Mouse (Mus musculus) kidney, adult 11 months (tissue): ENCODE measurements around the gene Kcne1.

Source experiments
- DNase-seq: peaks from one replicate; pipeline ENCODE4 v3.0.0; 2022

Kcne1 gene

DNA sequence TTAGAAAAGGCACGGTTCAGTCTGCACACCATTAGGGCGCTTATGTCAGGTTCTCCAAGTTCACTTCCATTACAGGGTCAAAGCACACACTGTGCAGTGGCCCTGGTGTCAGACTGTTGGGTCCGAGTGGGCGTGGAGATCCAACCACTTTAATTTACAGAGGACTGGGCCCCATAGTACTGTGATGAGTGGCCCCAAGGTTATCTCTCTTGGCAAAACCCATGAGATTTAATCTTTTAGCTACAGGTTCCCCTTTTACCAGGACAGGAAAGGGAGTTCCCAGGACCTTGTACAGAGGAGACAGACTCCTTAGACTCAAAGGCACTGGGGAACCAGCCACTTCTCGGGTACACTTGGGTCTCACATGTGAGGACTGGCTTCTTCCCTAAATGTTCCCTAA lies 3.9 kb downstream of the Kcne1 start:
- DNase-seq: no peak

- no peak for DNase-seq
Observed at GRCm38 (mm10) chr16:92353897-92354296, 5.4 kb downstream of the Kcne1 start.

GRCm38 (mm10) chr16:92353295-92353694 lies 6.0 kb downstream of the Kcne1 start:
- no peak for DNase-seq

DNA sequence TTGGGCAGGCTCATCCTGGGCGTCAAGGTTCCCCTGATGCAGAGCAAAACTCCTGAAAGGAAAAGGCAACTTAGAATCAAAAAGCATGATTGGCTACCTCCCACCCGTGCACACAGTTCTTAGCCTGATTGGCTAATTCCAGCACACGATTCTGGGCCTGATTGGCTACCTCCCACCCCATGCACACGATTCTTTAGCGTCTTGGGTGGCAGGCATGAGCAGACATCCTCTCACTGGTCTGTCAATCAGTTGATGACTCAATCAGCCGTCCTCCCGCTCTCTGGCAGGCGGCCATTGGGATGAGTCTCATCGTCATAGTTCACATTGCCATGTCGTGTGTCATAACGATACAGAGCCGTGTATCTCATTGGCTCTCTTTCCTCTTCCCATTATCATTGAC lies 10.3 kb downstream of the Kcne1 start:
- DNase-seq: no peak

DNA sequence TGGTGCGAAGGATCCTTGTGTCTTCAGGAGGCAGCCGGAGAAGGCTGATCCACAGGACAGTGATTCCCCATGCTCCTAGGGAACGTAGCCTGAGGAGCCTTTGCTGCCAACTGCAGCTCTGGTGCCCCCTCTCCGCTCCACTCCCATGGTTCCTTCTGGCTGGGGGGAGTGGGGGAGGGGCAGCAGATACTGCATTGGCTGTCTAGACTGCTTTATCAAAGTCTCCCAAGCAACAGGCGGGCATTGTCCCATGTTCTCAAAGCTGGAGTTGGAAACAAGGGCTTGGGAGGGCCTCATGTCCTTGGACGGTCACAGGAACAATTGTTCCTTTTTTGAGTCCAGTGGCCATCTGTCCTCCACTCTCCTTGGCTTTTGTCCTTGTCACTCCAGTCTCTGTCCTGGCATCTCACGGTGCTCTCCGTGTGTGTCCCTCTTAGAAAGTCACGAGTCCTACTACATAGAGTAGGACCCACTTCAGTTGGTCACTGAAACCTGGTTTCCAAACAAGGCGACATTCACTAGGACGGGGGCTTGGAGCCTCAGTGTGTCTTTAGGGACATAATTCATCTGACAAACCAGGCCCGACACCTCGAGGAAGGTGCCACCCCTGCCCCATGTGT lies 12.9 kb downstream of the Kcne1 start:
- DNase-seq: no peak

- DNase-seq: no peak
Observed at GRCm38 (mm10) chr16:92345177-92345576, 14.1 kb downstream of the Kcne1 start.

DNA sequence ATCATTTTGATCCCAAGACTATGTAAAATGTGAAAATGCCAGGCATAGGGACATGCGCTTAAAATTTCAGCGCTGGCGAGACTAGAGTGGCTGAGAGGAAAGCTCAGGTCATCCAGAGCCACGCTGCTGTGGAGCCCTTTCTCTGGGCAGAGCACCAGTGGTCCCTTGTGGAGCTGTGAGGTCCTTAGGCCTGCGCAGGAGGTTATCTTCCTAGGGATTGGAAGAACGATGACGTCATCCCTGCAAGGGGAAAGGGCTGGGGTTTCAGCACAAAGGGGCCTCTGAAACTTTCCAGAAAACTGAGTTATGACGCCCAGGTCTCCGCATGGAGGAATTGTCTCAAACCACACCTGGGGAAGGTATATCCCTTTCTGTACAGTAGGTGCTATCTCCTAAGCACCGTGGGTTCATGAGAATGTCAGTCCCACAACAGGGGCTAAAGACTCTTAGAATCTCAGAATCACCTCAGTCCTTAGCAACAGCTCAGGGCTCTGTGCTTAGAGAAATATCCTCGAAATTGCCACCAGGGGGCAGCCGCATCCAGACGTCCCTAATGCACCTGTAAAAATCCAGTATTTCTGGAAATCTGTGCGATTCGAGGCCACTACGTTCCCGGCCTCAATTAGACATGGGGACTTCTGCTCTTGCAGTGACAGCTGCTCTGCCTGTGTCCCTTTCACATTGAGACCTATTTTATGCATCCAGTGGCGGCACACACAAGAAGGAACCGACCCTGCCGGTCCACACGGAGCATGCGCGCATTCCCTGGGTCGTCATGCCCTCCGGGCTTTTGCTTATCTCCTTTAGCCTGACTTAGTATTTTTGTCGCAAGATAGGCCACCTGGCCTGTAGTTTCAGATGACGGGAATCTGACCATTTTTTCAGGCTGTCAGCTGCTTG lies 18.4 kb downstream of the Kcne1 start:
- DNase-seq: peak; percentile 43

DNA sequence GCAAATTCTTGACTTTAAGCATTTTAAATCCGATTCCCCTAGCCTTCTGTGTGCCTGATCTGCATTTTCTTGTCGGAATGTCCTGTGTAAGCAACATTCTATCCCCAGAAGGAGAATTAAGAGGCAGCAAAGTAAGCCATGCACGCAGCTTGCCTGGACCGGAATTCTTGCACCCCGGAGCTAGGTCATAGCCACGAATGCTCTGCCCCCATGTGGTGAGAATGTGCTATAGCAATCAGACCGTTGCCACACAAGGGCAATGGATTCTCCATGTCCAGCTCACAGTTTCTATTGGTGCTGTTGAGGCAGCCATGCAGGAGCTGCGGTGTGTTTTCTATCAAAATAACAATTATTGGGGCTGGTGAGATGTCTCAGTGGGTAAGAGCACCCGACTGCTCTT lies 23.0 kb downstream of the Kcne1 start:
- DNase-seq: peak; percentile 75

DNA sequence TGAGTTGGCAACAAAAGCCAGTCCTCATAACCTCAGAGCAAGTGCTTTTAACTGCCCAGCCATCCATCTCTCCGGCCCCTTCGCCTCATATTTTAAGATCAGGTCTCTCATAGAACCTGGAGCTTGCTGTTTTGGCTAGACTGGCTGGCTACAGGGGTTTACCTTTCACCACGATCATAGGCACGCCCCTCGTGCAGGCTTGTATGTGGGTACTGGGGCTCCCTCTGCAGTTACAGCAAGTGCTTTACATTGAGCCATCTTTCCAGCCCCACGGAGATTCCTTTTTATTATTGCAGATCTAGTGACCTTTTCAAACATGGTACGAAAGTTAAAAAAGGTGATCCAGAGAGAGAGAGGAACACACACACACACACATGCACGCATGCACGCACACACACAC lies 24.7 kb downstream of the Kcne1 start:
- no peak for DNase-seq

DNA sequence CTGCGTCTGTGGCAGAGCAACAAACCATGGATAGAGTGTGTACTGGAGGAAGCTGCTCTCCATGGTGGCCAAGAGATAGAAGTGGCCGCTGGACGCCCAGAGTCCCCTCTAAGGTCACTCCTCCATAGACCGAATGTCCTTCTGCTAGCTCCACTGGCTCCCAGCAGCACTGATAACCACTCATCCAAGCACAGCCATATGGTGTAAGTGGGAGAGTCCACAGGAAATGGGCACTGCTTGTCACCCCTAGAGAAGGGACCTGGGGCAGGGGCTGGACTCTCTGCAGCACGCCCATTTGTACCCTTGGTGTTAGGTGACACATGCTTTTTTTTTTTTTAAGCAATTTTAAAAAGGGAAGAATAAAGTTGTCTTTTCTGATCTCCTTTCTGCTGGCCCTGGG lies 28.3 kb downstream of the Kcne1 start:
- DNase-seq: no peak

GRCm38 (mm10) chr16:92327911-92328310 lies 31.4 kb downstream of the Kcne1 start:
- no peak for DNase-seq

- no peak for DNase-seq
Observed at GRCm38 (mm10) chr16:92325062-92325406, 34.2 kb downstream of the Kcne1 start.

GRCm38 (mm10) chr16:92324309-92325061 lies 34.8 kb downstream of the Kcne1 start:
- no peak for DNase-seq

DNA sequence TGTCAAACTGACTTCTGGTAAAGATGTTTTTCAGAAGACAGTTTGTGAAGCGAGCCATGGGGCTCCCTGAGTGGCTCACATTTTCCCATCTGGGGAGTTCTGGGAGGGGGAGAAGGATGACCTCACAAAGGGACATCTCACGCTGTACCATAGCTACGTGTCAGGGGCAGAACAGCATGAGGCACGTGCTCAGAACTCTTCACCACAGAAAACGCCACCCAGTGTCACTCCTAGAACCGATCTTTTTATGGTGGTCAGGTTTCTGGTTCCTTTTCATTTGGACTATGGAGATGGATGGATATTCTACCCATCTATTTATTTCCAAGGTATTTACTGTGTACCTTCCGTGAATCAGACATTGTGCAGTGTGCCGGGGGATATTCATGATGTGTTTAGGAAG lies 37.9 kb downstream of the Kcne1 start, which contains the start of gene Fam243:
TSS of gene Fam243 (minus strand) at position 101 of the 400 bp plus-strand sequence.
- DNase-seq: no peak

GRCm38 (mm10) chr16:92320361-92320760 lies 38.9 kb downstream of the Kcne1 start:
- DNase-seq: no peak

- DNase-seq: no peak
Observed at GRCm38 (mm10) chr16:92319353-92320109, 39.7 kb downstream of the Kcne1 start.

GRCm38 (mm10) chr16:92316049-92316738 lies 43.1 kb downstream of the Kcne1 start:
- no peak for DNase-seq

DNA sequence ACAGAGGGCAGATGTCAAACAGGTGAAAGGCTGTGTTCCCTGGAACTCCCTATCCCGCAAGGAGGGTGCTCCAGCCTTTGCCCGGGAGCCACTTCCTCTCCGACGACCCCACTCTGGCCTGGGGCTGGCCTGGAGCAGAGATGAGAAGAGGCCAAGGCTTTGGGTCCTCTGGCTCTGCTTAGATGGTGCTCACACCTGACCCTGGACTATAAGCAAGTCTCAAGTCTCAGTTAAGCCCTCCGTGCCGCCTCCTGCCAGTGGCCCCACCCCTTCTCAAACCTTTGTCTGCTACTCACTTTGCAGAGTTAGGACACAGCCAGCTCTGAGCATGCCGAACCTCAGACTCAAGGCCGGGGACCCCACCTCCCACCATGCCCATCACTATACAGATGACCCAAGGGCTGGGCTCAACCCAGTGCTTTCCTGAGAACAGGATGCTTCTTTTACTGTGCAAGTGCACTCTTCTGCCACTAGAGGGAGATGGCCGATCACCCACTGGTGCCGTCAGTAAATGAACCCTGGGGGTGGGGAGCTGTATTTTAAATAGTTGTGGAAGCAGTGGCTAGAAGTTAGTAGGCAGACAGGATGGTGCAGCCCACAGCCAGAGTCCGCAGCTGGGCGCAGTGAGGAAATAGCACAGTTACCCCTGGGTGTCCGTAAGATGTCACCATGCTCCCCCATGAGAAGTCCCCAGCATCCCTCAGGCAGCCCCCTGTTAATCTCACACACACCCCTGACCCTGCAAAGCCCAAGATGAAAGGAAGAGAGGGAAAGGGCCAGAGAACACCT lies 45.1 kb downstream of the Kcne1 start:
- DNase-seq: no peak

DNA sequence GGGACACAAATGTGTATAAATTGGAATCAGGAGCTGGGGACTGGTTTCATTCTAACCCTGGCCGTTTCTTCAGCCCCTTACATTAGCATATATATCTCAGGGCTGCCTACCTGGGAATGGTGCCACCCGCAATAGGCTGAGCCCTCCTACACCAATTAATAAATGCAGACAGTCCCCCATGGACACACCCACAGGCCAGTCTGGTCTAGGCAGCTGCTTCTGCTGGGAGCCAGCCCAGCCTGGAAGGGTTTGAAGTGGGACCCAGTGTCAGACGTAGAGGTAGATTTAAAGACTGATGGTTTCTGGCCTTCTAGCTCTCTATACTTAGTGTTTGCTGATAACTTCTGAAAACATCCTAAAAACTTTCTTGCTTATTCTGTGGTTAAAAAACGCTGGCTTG lies 50.1 kb downstream of the Kcne1 start:
- DNase-seq: no peak

DNA sequence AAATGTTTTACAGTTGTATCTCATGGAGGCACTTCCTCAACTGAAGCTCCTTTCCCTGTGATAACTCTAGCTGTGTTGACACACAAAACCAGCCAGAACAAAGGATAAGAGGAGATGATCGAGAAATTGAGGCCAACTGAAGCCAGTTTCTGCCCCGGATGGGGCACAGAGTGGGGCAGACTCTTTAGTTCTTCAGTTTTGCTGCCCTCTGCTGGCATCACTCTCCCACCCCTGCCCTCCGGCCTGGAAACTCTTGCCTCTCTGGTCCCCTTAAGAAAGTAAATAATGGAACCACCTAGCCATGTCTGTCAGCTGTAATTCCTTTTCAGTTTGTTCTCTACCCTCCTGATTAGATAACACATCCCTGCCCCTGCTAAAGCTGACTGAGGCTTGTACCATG lies 51.3 kb downstream of the Kcne1 start:
- DNase-seq: no peak

DNA sequence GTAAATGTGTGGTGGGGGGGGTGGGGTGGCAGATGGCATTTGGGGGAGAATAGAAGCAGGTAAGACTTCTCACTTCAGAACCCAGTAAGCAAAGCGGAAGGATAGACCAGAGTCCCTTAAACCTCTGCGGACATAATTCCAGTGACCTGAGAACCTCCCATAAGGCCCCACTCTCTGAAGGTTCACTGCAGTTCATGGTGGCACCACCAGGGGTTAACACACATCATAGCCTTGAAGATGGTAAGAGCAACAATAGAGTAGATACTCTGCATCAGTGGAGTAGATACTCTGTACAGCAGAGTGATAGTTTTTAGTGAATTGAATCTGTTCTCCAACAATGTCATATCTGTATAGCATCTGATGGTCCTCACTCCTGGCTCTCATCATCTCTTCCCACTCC lies 53.7 kb downstream of the Kcne1 start:
- DNase-seq: no peak

GRCm38 (mm10) chr16:92302506-92302905 lies 56.8 kb downstream of the Kcne1 start:
- DNase-seq: no peak
